Mouse (Mus musculus) kidney, adult 2 months (tissue): ENCODE measurements around the gene Mrpl51.

ENCODE experiments used
- CTCF ChIP-seq: fragments of 200-500 bp; conservative IDR thresholded peaks from 2 replicates; pipeline ENCODE4 v1.5.1; 2011; ENCODE audit warnings: low read depth, mild to moderate bottlenecking, control low read depth, low read length, moderate library complexity, mixed read lengths; ENCODE audit not compliant: insufficient read depth, insufficient read length
- POLR2A ChIP-seq: fragments of 200-500 bp; IDR thresholded peaks from one replicate; pipeline ENCODE4 v1.6.1; 2011; ENCODE audit warnings: low read depth, low read length, control low read depth

DNA sequence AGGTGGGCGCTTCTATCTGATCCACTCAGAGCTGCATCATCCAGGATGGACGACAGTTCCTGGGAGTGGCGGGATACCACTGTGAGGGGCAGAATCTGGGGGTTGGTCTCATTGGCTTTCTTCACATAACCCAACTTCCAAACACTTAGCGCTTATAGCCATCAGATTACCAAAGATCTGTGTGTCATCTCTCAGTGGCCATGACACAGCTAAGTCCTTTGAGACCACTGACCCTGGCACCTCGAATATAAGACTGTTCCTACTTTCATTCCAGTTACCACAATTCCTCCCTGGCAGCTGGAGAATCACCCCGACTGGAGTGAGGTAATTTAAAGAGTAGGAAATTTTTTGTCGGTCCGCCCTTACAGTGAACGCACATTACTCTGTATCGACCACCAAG lies 5.4 kb upstream of the Mrpl51 start:
- TF ChIP-seq POLR2A (no peak), CTCF (no peak)
